Mouse (Mus musculus): Measurements from ENCODE around the gene Sp2. TPM values are rescaled to one million over a fixed set of nuclear protein-coding genes. Genes with fewer than 3 reads are reported as not detected.
A peak's percentile ranks its signal among the peaks of the same experiment; 100 is the strongest.

Gene Sp2
- polyA plus RNA-seq, 1 experiment from 2014 or later: 14.4 TPM

GRCm38 (mm10) chr11:96975511-96976378 is 7.0 kb downstream of the Sp2 start:
- peak overlapping the region; percentile 76 for H3K4me2 ChIP-seq (replicated peaks)
- peak overlapping the region; percentile 98 for H3K27ac ChIP-seq
- H3K9ac ChIP-seq: peak overlapping the region; percentile 82
- H3K4me1 ChIP-seq (replicated peaks; ENCODE audit: control insufficient read depth, insufficient read depth, low read length): peaks cover 23% of the 10 kb centered on the region
- ATAC-seq (ENCODE audit: low FRiP score) (no peak), DNase-seq (ENCODE audit: low spot score) (no peak)
- H3K36me3 ChIP-seq (replicated peaks; ENCODE audit: control insufficient read depth, insufficient read depth): no peaks in the 10 kb centered on the region
- H3K27me3 ChIP-seq (ENCODE audit: control insufficient read depth, insufficient read depth, low read length): no peaks in the 10 kb centered on the region
- no peaks in the 10 kb centered on the region for H3K9me3 ChIP-seq (ENCODE audit: control insufficient read depth, low read length)
- peak overlapping the region; percentile 54 for H3K4me3 ChIP-seq (replicated peaks; ENCODE audit: low read length)
- 77% methylated on average over 10 of the region's 10 CpGs for WGBS

DNA sequence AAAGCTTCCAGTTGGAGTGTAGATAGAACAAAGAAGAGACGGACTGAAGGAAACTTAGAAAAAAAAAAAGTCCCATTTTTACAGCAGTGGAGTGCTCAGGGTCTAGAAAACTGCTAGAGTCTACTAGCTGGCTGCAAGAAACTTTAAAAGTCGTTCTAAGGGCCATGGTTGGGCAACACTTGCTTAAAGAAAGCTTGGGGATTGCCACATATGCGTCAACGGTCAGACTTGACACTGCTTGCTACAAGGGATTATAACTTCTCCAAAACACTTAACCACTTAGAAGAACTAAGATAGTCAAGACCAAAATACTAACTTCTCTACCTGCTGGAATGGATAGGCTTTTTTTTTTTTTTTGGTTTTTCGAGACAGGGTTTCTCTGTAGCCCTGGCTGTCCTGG is 7.9 kb downstream of the Sp2 start:
- DNase-seq (ENCODE audit: low spot score) (no peak), ATAC-seq (ENCODE audit: low FRiP score) (no peak)
- Histone ChIP-seq H3K4me3 (replicated peaks; ENCODE audit: low read length) (no peak overlapping the region), H3K27ac (no peak overlapping the region), H3K9ac (no peak overlapping the region), H3K4me2 (replicated peaks) (no peak overlapping the region), H3K9me3 (ENCODE audit: control insufficient read depth, low read length) (no peaks in the 10 kb centered on the region), H3K27me3 (ENCODE audit: control insufficient read depth, insufficient read depth, low read length) (no peaks in the 10 kb centered on the region), H3K4me1 (replicated peaks; ENCODE audit: control insufficient read depth, insufficient read depth, low read length) (peaks cover 30% of the 10 kb centered on the region), H3K36me3 (replicated peaks; ENCODE audit: control insufficient read depth, insufficient read depth) (no peaks in the 10 kb centered on the region)
- WGBS: 88% methylated on average over 5 of the region's 5 CpGs

DNA sequence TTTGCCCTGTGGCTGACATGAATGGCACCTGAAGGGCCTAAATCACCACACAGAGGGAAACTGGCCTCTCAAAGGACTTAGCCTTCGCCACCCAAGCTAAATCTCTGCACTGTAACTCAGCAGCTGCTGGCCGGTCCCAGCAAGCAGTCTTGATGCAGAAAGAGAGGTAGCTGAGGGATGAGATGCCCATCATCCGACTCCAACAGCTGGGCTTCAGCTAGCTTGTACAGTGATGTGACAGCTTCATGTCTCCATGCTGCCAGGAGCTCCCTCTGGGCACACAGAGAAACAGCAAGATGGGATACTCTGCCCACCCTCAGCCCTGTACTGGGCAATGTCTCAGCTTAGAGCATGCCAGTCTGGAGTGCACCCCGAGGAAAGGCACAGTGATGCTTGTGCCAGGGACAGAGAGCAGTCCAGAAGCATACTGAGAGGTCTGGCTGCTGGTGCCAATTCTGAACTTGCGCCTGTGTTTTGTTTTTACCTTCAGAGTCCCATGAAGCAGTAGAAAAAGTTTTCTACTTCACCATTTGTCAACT is 9.3 kb downstream of the Sp2 start:
- Histone ChIP-seq H3K9ac (peak overlapping the region; percentile 7; the same call in 1 of the 2 replicates), H3K27me3 (ENCODE audit: control insufficient read depth, insufficient read depth, low read length) (no peaks in the 10 kb centered on the region), H3K4me1 (replicated peaks; ENCODE audit: control insufficient read depth, insufficient read depth, low read length) (peaks cover 32% of the 10 kb centered on the region), H3K27ac (peak overlapping the region; percentile 63), H3K4me3 (replicated peaks; ENCODE audit: low read length) (no peak overlapping the region), H3K36me3 (replicated peaks; ENCODE audit: control insufficient read depth, insufficient read depth) (no peaks in the 10 kb centered on the region), H3K4me2 (replicated peaks) (no peak overlapping the region), H3K9me3 (ENCODE audit: control insufficient read depth, low read length) (no peaks in the 10 kb centered on the region)
- DNase-seq (ENCODE audit: low spot score): no peak
- WGBS: 78% methylated on average over 5 of the region's 5 CpGs
- ATAC-seq (ENCODE audit: low FRiP score): no peak

- WGBS: 66% methylated on average over 5 of the region's 5 CpGs
- peaks cover 30% of the 10 kb centered on the region for H3K4me1 ChIP-seq (replicated peaks; ENCODE audit: control insufficient read depth, insufficient read depth, low read length)
These were observed 9.9 kb downstream of the Sp2 start for GRCm38 (mm10) chr11:96972906-96973305.

DNA sequence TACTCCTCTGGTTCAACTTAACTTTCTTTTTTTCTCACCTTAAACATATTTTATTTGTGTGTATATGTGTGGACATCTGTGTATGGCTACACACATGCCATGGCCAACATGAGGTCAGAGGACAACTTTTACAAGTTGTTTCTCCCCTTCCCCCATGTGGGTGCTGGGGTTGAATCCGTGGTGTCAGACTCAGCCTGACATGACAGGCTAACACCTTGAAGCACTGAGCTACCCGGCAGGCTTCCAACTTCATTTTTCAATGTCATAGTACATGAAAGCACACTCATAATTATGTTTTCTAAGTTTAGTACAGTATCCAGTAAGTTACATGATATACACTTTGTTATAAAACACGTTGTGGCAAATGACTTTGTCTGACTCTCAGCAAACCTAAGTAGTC is 12.4 kb downstream of the Sp2 start:
- WGBS: 84% methylated on average over 3 of the region's 3 CpGs
- H3K9ac ChIP-seq: no peak overlapping the region
- 0 out of 2 replicates have a peak overlapping the region, but pooled peaks have one; percentile 27 for H3K27ac ChIP-seq
- H3K4me2 ChIP-seq (replicated peaks): no peak overlapping the region
- no peaks in the 10 kb centered on the region for H3K27me3 ChIP-seq (ENCODE audit: control insufficient read depth, insufficient read depth, low read length)
- no peaks in the 10 kb centered on the region for H3K9me3 ChIP-seq (ENCODE audit: control insufficient read depth, low read length)
- ATAC-seq (ENCODE audit: low FRiP score) (no peak), DNase-seq (ENCODE audit: low spot score) (no peak)
- peaks cover 17% of the 10 kb centered on the region for H3K4me1 ChIP-seq (replicated peaks; ENCODE audit: control insufficient read depth, insufficient read depth, low read length)
- H3K4me3 ChIP-seq (replicated peaks; ENCODE audit: low read length): no peak overlapping the region
- no peaks in the 10 kb centered on the region for H3K36me3 ChIP-seq (replicated peaks; ENCODE audit: control insufficient read depth, insufficient read depth)

More at GRCm38 (mm10) chr11:96972906-96973305, 9.9 kb downstream of the Sp2 start:
- Histone ChIP-seq H3K36me3 (replicated peaks; ENCODE audit: control insufficient read depth, insufficient read depth) (no peaks in the 10 kb centered on the region), H3K4me2 (replicated peaks) (no peak overlapping the region), H3K4me3 (replicated peaks; ENCODE audit: low read length) (no peak overlapping the region), H3K27me3 (ENCODE audit: control insufficient read depth, insufficient read depth, low read length) (no peaks in the 10 kb centered on the region), H3K9ac (0 out of 2 replicates have a peak overlapping the region, but pooled peaks have one; percentile 7), H3K9me3 (ENCODE audit: control insufficient read depth, low read length) (no peaks in the 10 kb centered on the region), H3K27ac (peak overlapping the region; percentile 63)
- no peak for DNase-seq (ENCODE audit: low spot score)
- no peak for ATAC-seq (ENCODE audit: low FRiP score)

- Histone ChIP-seq H3K27me3 (ENCODE audit: control insufficient read depth, insufficient read depth, low read length) (no peaks in the 10 kb centered on the region), H3K27ac (peak overlapping the region; percentile 27; the same call in 1 of the 2 replicates), H3K9ac (no peak overlapping the region), H3K36me3 (replicated peaks; ENCODE audit: control insufficient read depth, insufficient read depth) (no peaks in the 10 kb centered on the region), H3K4me2 (replicated peaks) (no peak overlapping the region), H3K9me3 (ENCODE audit: control insufficient read depth, low read length) (no peaks in the 10 kb centered on the region), H3K4me3 (replicated peaks; ENCODE audit: low read length) (no peak overlapping the region), H3K4me1 (replicated peaks; ENCODE audit: control insufficient read depth, insufficient read depth, low read length) (peaks cover 17% of the 10 kb centered on the region)
- 78% methylated on average over 1 of the region's 1 CpGs for WGBS
- DNase-seq (ENCODE audit: low spot score) (no peak), ATAC-seq (ENCODE audit: low FRiP score) (no peak)
These were observed 13.0 kb downstream of the Sp2 start for GRCm38 (mm10) chr11:96969746-96970145.

GRCm38 (mm10) chr11:96969280-96969722 is 13.5 kb downstream of the Sp2 start:
- H3K4me2 ChIP-seq (replicated peaks): no peak overlapping the region
- ATAC-seq (ENCODE audit: low FRiP score): no peak
- DNase-seq (ENCODE audit: low spot score): no peak
- no peaks in the 10 kb centered on the region for H3K9me3 ChIP-seq (ENCODE audit: control insufficient read depth, low read length)
- H3K9ac ChIP-seq: no peak overlapping the region
- H3K4me3 ChIP-seq (replicated peaks; ENCODE audit: low read length): no peak overlapping the region
- peak overlapping the region; percentile 27; the same call in 1 of the 2 replicates for H3K27ac ChIP-seq
- H3K4me1 ChIP-seq (replicated peaks; ENCODE audit: control insufficient read depth, insufficient read depth, low read length): peaks cover 17% of the 10 kb centered on the region
- no peaks in the 10 kb centered on the region for H3K27me3 ChIP-seq (ENCODE audit: control insufficient read depth, insufficient read depth, low read length)
- 84% methylated on average over 5 of the region's 5 CpGs for WGBS
- no peaks in the 10 kb centered on the region for H3K36me3 ChIP-seq (replicated peaks; ENCODE audit: control insufficient read depth, insufficient read depth)

DNA sequence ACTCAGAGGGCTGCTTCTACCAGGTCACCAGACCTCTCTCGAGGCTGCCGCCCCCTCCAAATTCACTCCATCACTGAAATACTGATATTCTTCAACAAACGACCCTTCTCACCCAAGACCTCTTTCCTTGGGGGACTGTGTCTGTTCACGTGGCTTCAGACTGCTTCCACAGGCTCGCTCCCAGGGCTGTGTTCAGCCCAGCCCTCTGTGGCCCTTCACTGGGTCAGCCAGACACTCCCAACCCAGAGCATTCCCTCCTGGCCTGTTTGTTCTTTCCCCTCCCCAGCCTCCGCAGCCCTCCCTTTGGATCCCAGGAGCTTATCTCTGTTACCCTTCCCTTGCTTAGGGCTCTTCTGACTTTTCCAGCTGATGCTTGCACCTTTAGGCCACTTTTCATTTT is 14.3 kb downstream of the Sp2 start:
- no peak for ATAC-seq (ENCODE audit: low FRiP score)
- Histone ChIP-seq H3K4me2 (replicated peaks) (no peak overlapping the region), H3K4me3 (replicated peaks; ENCODE audit: low read length) (no peak overlapping the region), H3K36me3 (replicated peaks; ENCODE audit: control insufficient read depth, insufficient read depth) (no peaks in the 10 kb centered on the region), H3K27ac (no peak overlapping the region), H3K4me1 (replicated peaks; ENCODE audit: control insufficient read depth, insufficient read depth, low read length) (peaks cover 16% of the 10 kb centered on the region), H3K9ac (no peak overlapping the region), H3K9me3 (ENCODE audit: control insufficient read depth, low read length) (no peaks in the 10 kb centered on the region), H3K27me3 (ENCODE audit: control insufficient read depth, insufficient read depth, low read length) (no peaks in the 10 kb centered on the region)
- no peak for DNase-seq (ENCODE audit: low spot score)
- 82% methylated on average over 6 of the region's 6 CpGs for WGBS

DNA sequence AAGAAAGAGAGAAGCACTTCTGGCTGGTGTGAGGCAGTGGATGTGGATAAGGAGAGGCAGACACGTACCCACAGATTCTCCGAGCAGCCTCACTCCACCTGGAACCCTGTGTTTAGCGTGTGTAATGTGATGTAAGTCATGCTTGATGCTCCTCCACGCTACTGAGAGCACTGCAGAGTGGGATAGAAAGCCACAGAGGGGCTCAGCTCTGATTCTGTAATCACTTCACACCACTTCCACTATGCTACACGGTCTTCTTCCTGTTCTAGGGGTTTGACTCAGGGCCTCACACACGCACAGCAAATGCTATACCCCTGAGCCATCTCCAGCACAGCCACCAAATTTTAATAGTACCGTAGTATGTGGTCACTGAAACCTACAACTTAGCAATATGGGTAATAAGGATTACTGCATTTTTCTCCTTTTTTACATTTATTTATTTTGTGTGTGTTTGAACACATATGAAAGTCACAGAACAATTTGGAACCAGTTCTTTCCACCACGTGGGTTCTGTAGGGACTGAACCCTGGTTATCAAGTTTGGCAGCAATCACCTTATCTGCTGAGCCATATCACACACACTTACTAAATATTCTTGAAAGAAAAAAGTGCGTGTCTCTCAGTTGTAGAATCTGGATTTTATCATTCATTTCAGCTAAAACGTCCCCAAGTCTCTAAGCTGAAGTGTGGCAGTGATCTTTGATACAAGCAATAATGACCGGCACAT is 15.1 kb downstream of the Sp2 start:
- ATAC-seq (ENCODE audit: low FRiP score): no peak
- Histone ChIP-seq H3K4me2 (replicated peaks) (no peak overlapping the region), H3K27ac (no peak overlapping the region), H3K9me3 (ENCODE audit: control insufficient read depth, low read length) (no peaks in the 10 kb centered on the region), H3K27me3 (ENCODE audit: control insufficient read depth, insufficient read depth, low read length) (no peaks in the 10 kb centered on the region), H3K4me3 (replicated peaks; ENCODE audit: low read length) (no peak overlapping the region), H3K4me1 (replicated peaks; ENCODE audit: control insufficient read depth, insufficient read depth, low read length) (peaks cover 11% of the 10 kb centered on the region), H3K36me3 (replicated peaks; ENCODE audit: control insufficient read depth, insufficient read depth) (peaks cover 5% of the 10 kb centered on the region), H3K9ac (no peak overlapping the region; the same call in 1 of the 2 replicates)
- WGBS: 90% methylated on average over 11 of the region's 11 CpGs
- no peak for DNase-seq (ENCODE audit: low spot score)
